Mouse (Mus musculus) spleen, adult 2 months (tissue): ENCODE measurements around the gene Hpf1. TPM values are rescaled to one million over a fixed set of nuclear protein-coding genes. Genes with fewer than 3 reads are reported as not detected.

Experiments used
- DNase-seq, 2 experiments: peaks; one replicate each; pipeline versions ENCODE4 v3.0.0 to v3.0.0-alpha.2; 2012 to 2021; ENCODE audit warnings: low spot score in 2 of 2, low read depth in 1 of 2
- H3K27ac ChIP-seq: fragments of 200-500 bp; 2 replicates; pipeline ENCODE4 v1.5.1; 2012; ENCODE audit warnings: low read length, inconsistent platforms; ENCODE audit not compliant: insufficient read depth
- H3K27me3 ChIP-seq: fragments of 200-500 bp; 2 replicates; pipeline ENCODE4 v1.6.1; 2012; ENCODE audit warnings: mild to moderate bottlenecking, moderate library complexity, low read length, inconsistent platforms; ENCODE audit not compliant: control insufficient read depth, insufficient read depth
- H3K36me3 ChIP-seq: fragments of 200-500 bp; 2 replicates; pipeline ENCODE4 v1.6.1; 2012; ENCODE audit warnings: mild to moderate bottlenecking, low read length, inconsistent platforms; ENCODE audit not compliant: control insufficient read depth, insufficient read depth
- H3K4me1 ChIP-seq: fragments of 200-500 bp; 2 replicates; pipeline ENCODE4 v1.6.1; 2011; ENCODE audit warnings: inconsistent platforms; ENCODE audit not compliant: control insufficient read depth, insufficient read depth, insufficient read length
- H3K4me3 ChIP-seq: fragments of 200-500 bp; 2 replicates; pipeline ENCODE4 v1.5.1; 2011; ENCODE audit warnings: mild to moderate bottlenecking, inconsistent platforms; ENCODE audit not compliant: insufficient read depth, insufficient read length; ENCODE audit errors: extremely low read depth
- CTCF ChIP-seq: fragments of 200-500 bp; IDR thresholded peaks from 2 replicates; pipeline ENCODE4 v1.5.1; 2011; ENCODE audit warnings: mild to moderate bottlenecking, inconsistent platforms; ENCODE audit not compliant: insufficient read depth, insufficient read length, insufficient replicate concordance; ENCODE audit errors: extremely low read depth
- POLR2A ChIP-seq: fragments of 200-500 bp; IDR thresholded peaks from 2 replicates; pipeline ENCODE4 v1.6.1; 2011; ENCODE audit warnings: low read depth, low read length, inconsistent platforms
- WGBS: fragments of 180-500 bp; shearing (Covaris S2); methylation state at CpG from one replicate; pipeline ENCODE4 v1.1.7; 2018; 5-methylcytosine and 5-hydroxymethylcytosine counted together
- polyA plus RNA-seq: library from polyadenylated mRNA; depleted of rRNA; stranded (reverse); fragments of >200 nt; gene quantifications from 2 replicates; pipeline ENCODE4 v1.2.3, GENCODE M21; 2012; rRNA removed

Hpf1 gene
- polyA plus RNA-seq, 1 experiment: 4.1 TPM

GRCm38 (mm10) chr8:60954281-60955014 lies 64.2 kb downstream of the Hpf1 start:
- H3K27me3 ChIP-seq: no peaks in the 10 kb centered on the region
- 57% methylated on average over 15 of the region's 15 CpGs for WGBS
- H3K36me3 ChIP-seq: no peaks in the 10 kb centered on the region
- H3K4me1 ChIP-seq: peaks cover 7% of the 10 kb centered on the region; the same call in 1 of the 2 replicates
- TF ChIP-seq POLR2A (no peak), CTCF (no peak)
- H3K27ac ChIP-seq: peak overlapping the region; percentile 44; the same call in 1 of the 2 replicates
- H3K4me3 ChIP-seq: no peak overlapping the region; the same call in 1 of the 2 replicates
- DNase-seq: no peak

- Histone ChIP-seq H3K27me3 (no peaks in the 10 kb centered on the region), H3K36me3 (no peaks in the 10 kb centered on the region), H3K4me1 (peaks cover 7% of the 10 kb centered on the region; the same call in 1 of the 2 replicates), H3K27ac (peak overlapping the region; percentile 40; the same call in 1 of the 2 replicates), H3K4me3 (no peak overlapping the region)
- DNase-seq: peak; percentile 7 to 22
- TF ChIP-seq CTCF (no peak), POLR2A (no peak)
- 37% methylated on average over 7 of the region's 7 CpGs for WGBS
These were observed 66.6 kb downstream of the Hpf1 start for GRCm38 (mm10) chr8:60956847-60957246.

Other genes starting within 250 kb of the Hpf1 start
- gene Clcn3, start 92.9 kb downstream of the Hpf1 start, polyA plus RNA-seq: 9.0 and 10.7 TPM in 2 replicates
- gene Nek1, start 102.8 kb downstream of the Hpf1 start, polyA plus RNA-seq: 3.4 and 5.8 TPM in 2 replicates